Mouse (Mus musculus): ENCODE measurements around the gene Ankrd44.

Gene Ankrd44

GRCm38 (mm10) chr1:54847238-54847637 is 78.9 kb downstream of the Ankrd44 start:
- DNase-seq (ENCODE audit: low spot score in 2 of 2) = no peak

GRCm38 (mm10) chr1:54846346-54847000 is 79.7 kb downstream of the Ankrd44 start:
- DNase-seq (ENCODE audit: low spot score in 2 of 2) = no peak

DNA sequence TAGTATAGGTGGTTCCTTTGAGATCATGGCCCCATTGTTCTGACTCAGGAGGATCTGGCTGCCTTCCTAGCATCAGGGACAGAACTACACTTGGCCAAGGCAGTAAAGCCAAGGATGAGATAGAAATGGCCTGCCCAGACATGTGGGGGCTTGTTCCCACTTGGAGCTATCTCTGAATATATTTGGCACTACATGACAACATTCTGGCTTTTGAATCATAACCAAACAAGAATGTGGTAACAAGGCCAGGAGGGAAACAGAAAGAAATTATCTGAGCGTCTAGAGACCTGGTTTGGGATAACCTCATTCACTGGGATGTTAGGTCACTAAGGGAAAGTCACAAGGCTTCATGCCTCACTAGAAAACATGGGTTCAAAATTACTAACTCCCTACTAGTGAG is 81.8 kb downstream of the Ankrd44 start:
- DNase-seq (ENCODE audit: low spot score in 2 of 2) = no peak

DNA sequence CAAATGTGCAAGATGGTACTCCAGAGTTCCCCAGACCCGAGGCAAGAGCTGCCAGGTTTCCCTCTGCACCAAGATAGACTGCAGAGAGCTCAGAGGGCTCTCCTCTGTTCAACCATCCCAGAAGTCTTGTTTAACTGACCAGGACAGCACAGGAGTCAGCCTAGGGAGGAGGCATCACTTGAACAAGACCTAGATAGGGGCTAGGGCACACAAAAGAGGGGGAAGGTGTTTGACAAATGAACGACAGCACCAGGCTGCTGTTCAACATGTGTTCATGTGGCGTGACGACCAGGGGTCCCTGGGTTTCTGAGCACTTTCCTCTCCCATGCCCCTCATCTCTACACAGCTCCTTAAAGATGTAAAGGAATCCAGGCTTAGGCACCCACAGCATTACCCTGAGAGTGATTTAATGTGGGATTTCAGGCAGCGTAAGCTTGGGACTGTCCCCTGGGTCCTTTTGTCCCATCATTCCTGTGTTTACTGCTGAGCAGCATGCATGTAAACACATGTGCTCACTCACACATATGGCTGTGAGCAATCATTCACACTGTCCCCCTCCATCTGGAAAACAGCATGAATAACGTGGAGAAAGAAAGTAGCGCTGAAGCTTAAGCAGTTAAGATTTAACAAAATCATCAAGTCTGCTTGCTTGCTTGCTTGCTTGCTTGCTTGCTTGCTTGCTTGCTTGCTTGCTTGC is 83.3 kb downstream of the Ankrd44 start:
- DNase-seq (ENCODE audit: low spot score in 2 of 2) = no peak

DNA sequence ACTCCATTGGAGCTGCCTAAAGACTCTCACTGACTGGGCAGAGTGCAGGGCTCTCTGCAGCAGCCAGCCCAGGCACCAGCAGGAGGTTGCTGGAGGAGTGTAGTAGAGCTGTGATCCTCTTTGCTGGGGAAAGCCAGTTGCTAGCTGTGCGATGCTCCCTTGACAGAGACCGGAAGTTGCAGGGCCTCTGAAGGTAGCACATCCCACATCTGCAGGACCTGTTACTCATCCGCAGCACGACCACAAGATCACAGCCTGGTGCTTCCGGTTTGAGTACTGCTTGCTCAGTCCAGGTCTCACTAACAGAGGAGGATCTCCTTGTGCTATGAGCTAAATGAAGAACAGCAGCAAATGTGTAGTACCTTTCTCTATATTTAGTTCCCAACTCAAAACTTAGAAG is 84.4 kb downstream of the Ankrd44 start:
- no peak for DNase-seq (ENCODE audit: low spot score in 2 of 2)

GRCm38 (mm10) chr1:54840040-54840439 is 86.1 kb downstream of the Ankrd44 start:
- no peak for DNase-seq (ENCODE audit: low spot score in 2 of 2)

- DNase-seq (ENCODE audit: low spot score in 2 of 2) = no peak
Measured at GRCm38 (mm10) chr1:54838486-54838805, 87.7 kb downstream of the Ankrd44 start.

- DNase-seq (ENCODE audit: low spot score in 2 of 2) = no peak
Measured at GRCm38 (mm10) chr1:54837721-54838485, 88.3 kb downstream of the Ankrd44 start.

DNA sequence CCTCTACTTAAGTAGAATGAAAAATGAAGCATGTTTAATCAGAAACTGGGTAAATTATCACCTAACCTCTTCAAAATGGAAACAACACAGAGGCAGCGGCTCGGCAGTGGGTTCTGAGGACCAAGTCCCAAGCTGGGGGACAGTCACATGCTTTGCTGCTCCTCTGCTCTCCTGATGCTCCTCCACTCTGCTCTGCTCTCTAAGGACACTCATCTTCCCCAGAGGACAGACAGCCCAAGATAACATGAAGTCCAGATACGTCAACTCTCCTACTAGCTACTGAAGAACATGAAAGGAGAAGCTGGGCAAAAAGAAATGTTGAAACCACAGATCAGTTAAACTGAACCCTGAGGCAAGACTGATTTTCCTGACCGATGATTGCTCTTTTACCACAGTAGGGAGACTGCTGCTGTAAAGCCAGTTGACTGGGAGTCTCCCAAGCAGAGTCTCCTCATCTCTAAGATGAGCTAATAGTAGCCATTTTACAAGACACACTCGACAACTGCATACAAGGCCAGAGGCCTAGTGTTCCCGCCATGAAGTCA is 90.5 kb downstream of the Ankrd44 start:
- no peak for DNase-seq (ENCODE audit: low spot score in 2 of 2)

- no peak for DNase-seq (ENCODE audit: low spot score in 2 of 2)
Measured at GRCm38 (mm10) chr1:54833221-54833620, 93.0 kb downstream of the Ankrd44 start.

- no peak for DNase-seq (ENCODE audit: low spot score in 2 of 2)
Measured at GRCm38 (mm10) chr1:54832765-54833164, 93.4 kb downstream of the Ankrd44 start.

DNA sequence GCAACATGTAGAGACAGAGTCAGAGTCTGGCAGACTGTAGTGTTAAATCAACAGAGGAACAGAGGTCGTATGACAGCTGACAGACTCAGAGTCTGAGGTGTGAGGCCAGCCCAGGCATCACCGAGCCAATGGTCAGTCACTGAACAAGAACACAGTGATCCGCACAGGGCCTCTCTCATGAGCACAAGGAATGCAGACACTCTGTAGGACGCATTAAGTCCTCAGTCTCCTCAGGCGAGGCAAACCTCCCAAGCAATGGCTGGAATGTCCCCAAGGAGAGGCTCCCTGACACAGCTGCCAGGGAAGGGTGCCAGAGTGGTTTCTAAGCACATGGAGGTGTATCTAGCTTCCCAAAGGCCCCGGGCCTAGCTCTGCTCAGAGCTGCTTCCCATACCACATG is 96.0 kb downstream of the Ankrd44 start:
- DNase-seq (ENCODE audit: low spot score in 2 of 2) = no peak

GRCm38 (mm10) chr1:54829681-54830213 is 96.4 kb downstream of the Ankrd44 start:
- no peak for DNase-seq (ENCODE audit: low spot score in 2 of 2)

DNA sequence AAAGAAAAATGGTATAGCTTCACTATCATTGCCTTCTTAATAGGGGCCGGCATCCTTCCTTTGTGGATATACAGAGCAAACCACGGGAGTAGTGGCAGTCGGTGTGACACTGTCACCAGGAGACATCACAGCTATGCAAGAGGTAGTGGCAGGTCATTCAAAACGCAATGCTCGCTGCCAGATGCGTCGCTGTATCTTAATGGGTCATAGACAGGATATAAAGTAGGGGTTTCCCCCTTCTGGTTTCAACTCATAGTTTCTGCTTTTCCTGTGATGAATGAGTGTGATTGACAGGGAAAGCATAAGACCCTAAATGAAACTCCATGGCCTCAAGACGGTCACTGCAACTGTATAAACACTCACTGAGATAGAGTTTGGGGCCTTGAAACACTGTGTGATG is 98.4 kb downstream of the Ankrd44 start:
- no peak for DNase-seq (ENCODE audit: low spot score in 2 of 2)

DNA sequence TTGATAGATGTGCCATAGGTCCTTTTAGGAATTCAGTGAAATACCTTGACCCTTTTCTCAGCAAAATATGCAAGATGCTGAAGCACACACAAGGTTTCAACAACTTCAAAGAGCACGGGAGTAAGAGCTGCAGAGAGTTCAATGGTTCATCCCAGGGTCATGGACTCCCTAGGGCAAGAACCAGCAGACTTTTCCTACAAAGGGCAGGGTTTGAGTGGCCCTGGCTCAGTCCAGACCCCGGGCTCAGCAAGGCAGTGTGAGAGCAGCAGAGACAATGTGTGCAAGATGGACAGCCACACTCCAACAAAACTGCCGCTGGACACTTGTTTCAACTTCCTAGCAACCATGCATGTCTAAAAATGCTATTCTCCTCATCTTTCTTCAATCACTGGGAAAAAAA is 98.8 kb downstream of the Ankrd44 start:
- no peak for DNase-seq (ENCODE audit: low spot score in 2 of 2)

GRCm38 (mm10) chr1:54826426-54826986 is 99.7 kb downstream of the Ankrd44 start:
- DNase-seq (ENCODE audit: low spot score in 2 of 2) = no peak

DNA sequence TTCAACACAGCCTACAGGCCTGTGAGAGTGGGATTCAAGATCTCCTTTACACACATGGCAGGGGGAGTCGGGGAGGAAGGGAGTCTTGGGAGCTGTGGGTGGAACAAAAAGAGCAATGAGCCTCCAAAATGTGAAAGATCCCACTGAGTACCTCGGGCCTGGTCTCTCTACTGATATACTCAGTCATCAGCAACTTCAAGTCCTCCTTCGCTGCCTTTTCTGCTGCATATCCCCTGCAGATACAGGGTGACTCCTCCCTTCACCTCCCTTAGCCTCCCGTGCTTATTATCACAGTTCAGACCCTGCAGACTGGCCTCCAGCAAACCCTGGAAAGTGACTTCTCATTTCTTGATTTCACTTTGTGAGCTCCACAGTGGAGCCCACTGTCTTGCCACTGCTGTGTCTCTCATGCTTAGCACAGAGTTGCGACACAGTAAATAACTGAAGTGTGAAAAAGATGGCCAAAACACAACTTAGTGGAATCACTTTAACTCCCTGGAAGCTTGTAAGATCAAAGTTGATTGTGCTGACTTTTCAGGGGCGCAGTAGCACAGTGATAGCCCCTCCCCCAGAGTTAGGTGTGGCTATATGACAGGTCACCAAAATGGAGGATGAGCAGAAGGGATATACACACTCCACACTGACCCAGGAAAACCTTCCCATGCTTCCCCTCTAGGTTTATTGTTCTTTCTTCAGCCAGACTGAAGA is 100.3 kb downstream of the Ankrd44 start:
- no peak for DNase-seq (ENCODE audit: low spot score in 2 of 2)

DNA sequence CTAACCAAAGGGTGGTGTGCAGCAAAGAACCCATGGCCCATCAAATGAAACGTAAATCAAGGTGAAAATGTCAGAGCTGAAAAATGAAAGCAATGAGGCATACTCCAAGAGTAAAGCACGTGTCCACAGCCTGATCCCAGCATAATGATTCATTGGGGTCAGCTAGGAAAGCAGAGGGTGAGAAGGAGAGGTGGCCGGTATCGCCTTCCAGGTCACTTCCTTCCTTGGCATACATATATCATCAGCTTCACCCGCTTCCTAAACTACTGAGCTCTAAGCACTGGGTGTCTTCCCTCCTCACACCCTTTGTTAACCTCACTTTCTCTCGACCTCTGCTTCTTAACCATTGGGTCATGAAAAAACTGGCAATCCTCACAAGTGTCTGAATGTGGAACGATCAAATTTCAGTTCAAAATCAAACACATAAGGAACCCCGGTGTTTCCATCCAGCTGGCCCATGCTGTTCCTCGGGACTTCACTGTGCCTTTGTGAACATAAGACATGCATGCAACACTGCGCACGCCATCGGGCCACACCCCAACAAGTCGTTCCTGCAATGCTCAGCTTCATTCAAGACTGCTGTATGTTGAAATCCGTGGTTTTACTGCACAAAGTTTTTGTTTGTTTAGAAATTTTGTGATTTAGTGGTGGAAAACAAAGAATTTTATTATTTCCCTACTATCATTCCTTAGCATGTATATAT is 101.9 kb downstream of the Ankrd44 start:
- DNase-seq (ENCODE audit: low spot score in 2 of 2) = no peak

DNA sequence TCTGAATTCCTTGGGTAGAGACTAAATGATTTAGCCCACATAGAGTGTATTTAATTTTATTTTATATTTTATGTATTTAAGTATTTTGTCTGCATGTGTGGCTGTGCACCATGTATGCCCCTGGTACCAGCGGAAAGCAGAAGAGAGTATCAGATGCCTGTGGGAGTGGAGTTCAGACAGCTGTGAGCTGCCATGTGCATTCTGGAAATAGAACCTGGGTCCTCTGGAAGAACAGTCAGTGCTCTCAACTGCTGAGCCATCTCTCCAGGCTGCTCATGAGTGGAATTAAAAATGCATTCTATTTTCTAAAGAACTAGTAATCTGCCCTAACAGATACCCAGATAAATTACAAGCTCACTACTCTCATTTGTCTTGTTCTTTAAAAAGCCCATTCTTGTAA is 104.4 kb downstream of the Ankrd44 start:
- DNase-seq (ENCODE audit: low spot score in 2 of 2) = no peak

DNA sequence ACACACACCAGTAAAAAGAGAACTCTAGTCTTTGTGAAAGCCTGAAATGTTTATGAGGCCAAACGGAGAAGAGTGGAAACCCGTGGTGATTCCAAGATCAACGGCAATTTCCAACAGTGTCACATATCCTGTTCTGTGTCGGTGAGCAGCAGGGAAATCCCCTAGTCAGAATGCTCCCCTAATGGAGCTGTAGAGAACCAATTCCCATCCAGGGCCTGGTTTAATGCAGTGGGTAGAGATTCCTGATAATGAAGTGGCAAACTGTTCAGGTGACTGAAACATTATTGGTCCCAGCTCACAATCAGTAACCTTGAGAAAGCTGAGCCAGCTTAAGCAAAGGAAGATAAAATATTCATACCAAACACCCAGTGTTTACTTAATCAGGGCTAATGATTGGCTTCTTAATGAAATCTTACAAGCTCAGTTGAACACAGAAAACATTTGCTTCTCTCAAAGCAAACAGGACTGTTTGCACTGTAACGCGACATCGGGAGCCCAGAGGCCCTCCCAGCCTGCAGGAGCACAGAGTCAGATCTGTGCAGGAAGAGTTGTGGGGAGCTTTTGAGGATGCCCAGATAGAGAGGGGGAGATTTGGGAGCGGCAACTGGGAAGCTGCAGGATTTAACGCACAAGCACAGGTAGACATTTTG is 110.9 kb downstream of the Ankrd44 start:
- no peak for DNase-seq (ENCODE audit: low spot score in 2 of 2)
